Mouse (Mus musculus) thymus, adult 18-20 months (tissue): ENCODE measurements around the gene Pcnx3.

Experiments
- DNase-seq, 2 experiments: peaks; one replicate each; pipeline ENCODE4 v3.0.0; 2022; ENCODE audit warnings: mixed read lengths in 2 of 2

The Pcnx3 gene

GRCm38 (mm10) chr19:5638416-5639005 is 50.2 kb downstream of the Pcnx3 start:
- peak in 1 of 2 experiments; percentile 18 for DNase-seq

GRCm38 (mm10) chr19:5637069-5638047 is 51.4 kb downstream of the Pcnx3 start, which contains the start of gene Rela:
Rela (plus strand) TSS chr19:5637483.
- DNase-seq = peak; percentile 74 to 76

- peak in 1 of 2 experiments; percentile 31 for DNase-seq
These were observed 52.1 kb downstream of the Pcnx3 start for GRCm38 (mm10) chr19:5636571-5637041.

GRCm38 (mm10) chr19:5636036-5636570 is 52.6 kb downstream of the Pcnx3 start:
- DNase-seq = no peak

- no peak for DNase-seq
These were observed 56.6 kb downstream of the Pcnx3 start for GRCm38 (mm10) chr19:5632120-5632519.

- no peak for DNase-seq
These were observed 58.8 kb downstream of the Pcnx3 start for GRCm38 (mm10) chr19:5629907-5630306.

GRCm38 (mm10) chr19:5625311-5625710 is 63.4 kb downstream of the Pcnx3 start:
- DNase-seq = no peak

- DNase-seq = no peak
These were observed 66.8 kb downstream of the Pcnx3 start for GRCm38 (mm10) chr19:5621884-5622283.

GRCm38 (mm10) chr19:5620007-5620406 is 68.7 kb downstream of the Pcnx3 start:
- DNase-seq = no peak

GRCm38 (mm10) chr19:5614953-5615352 is 73.8 kb downstream of the Pcnx3 start:
- DNase-seq = no peak
